Mouse (Mus musculus) liver, embryonic 12.5 days (tissue): ENCODE data around the gene Ddx49. TPM values are rescaled to one million over a fixed set of nuclear protein-coding genes. Genes with fewer than 3 reads are reported as not detected.

Experiments used
- ATAC-seq: fragments of 200-750 bp; cut with Nextera tagmentation; 2 replicates; pipeline ENCODE4 v1.8.0; 2017; ENCODE audit warnings: moderate number of reproducible peaks, mild to moderate bottlenecking, moderate library complexity
- H3K27ac ChIP-seq: fragments of 300-500 bp; sonication (generic); 2 replicates; pipeline ENCODE4 v1.5.1; 2016; ENCODE audit warnings: mild to moderate bottlenecking
- H3K27me3 ChIP-seq: fragments of 300-500 bp; sonication (generic); replicated peaks from 2 replicates; pipeline ENCODE4 v1.6.1; 2016; ENCODE audit warnings: mild to moderate bottlenecking, moderate library complexity
- H3K36me3 ChIP-seq: fragments of 300-500 bp; sonication (generic); 2 replicates; pipeline ENCODE4 v1.6.1; 2016; ENCODE audit warnings: mild to moderate bottlenecking, moderate library complexity
- H3K4me1 ChIP-seq: fragments of 300-500 bp; sonication (generic); 2 replicates; pipeline ENCODE4 v1.6.1; 2016
- H3K4me2 ChIP-seq: fragments of 300-500 bp; sonication (generic); 2 replicates; pipeline ENCODE4 v1.6.1; 2016; ENCODE audit warnings: mild to moderate bottlenecking, moderate library complexity
- H3K4me3 ChIP-seq: fragments of 300-500 bp; sonication (generic); 2 replicates; pipeline ENCODE4 v1.5.1; 2016; ENCODE audit warnings: mild to moderate bottlenecking, moderate library complexity
- H3K9ac ChIP-seq: fragments of 300-500 bp; sonication (generic); 2 replicates; pipeline ENCODE4 v1.6.1; 2016; ENCODE audit warnings: mild to moderate bottlenecking, moderate library complexity
- H3K9me3 ChIP-seq: fragments of 300-500 bp; sonication (generic); replicated peaks from 2 replicates; pipeline ENCODE4 v1.6.1; 2016; ENCODE audit warnings: mild to moderate bottlenecking, moderate library complexity
- WGBS: fragments of 180-500 bp; shearing (Covaris S2); methylation state at CpG from one replicate; pipeline ENCODE4 v1.1.7; 2016; ENCODE audit not compliant: insufficient replicate concordance; 5-methylcytosine and 5-hydroxymethylcytosine counted together
- polyA plus RNA-seq: library from polyadenylated mRNA; unstranded; fragments of >200 nt; fragmentation: Nextera tagmentation; extraction: Ambion mirVana; gene quantifications from 2 replicates; pipeline ENCODE4 v1.2.1, GENCODE M21; 2016

Ddx49 gene
- polyA plus RNA-seq: 37.0 and 40.0 TPM in 2 replicates

- Histone ChIP-seq H3K9me3 (no peaks in the 10 kb centered on the region), H3K27ac (peak within 1 kb of the TSS; percentile 72), H3K4me1 (peaks cover 38% of the 10 kb centered on the region), H3K27me3 (no peaks in the 10 kb centered on the region), H3K9ac (peak within 1 kb of the TSS; percentile 80), H3K36me3 (peaks cover 65% of the 10 kb centered on the region), H3K4me3 (peak within 1 kb of the TSS; percentile 79), H3K4me2 (peak within 1 kb of the TSS; percentile 87)
- WGBS: under 1% methylated on average over 40 of the region's 40 CpGs
- ATAC-seq: peak; percentile 89
These were observed at the start of gene Ddx49, which contains the start of gene Cope for GRCm38 (mm10) chr8:70302358-70302890. Ddx49 (minus strand) TSS chr8:70302489. Cope (plus strand) TSS chr8:70302518.

- H3K4me2 ChIP-seq: peak overlapping the region; percentile 96
- 10% methylated on average over 3 of the region's 3 CpGs for WGBS
- H3K9me3 ChIP-seq: no peaks in the 10 kb centered on the region
- peaks cover 89% of the 10 kb centered on the region for H3K4me1 ChIP-seq
- peak overlapping the region; percentile 95 for H3K4me3 ChIP-seq
- H3K9ac ChIP-seq: peak overlapping the region; percentile 98
- peaks cover 43% of the 10 kb centered on the region for H3K36me3 ChIP-seq
- peak overlapping the region; percentile 96 for H3K27ac ChIP-seq
- no peaks in the 10 kb centered on the region for H3K27me3 ChIP-seq
- ATAC-seq: no peak
These were observed 49.7 kb upstream of the Ddx49 start for GRCm38 (mm10) chr8:70352000-70352384.

GRCm38 (mm10) chr8:70351035-70351999, 49.0 kb upstream of the Ddx49 start:
- peak overlapping the region; percentile 98 for H3K9ac ChIP-seq
- peak overlapping the region; percentile 95 for H3K4me3 ChIP-seq
- ATAC-seq: no peak
- WGBS: 39% methylated on average over 15 of the region's 15 CpGs
- H3K27me3 ChIP-seq: no peaks in the 10 kb centered on the region
- peaks cover 50% of the 10 kb centered on the region for H3K36me3 ChIP-seq
- H3K27ac ChIP-seq: peak overlapping the region; percentile 96
- peak overlapping the region; percentile 96 for H3K4me2 ChIP-seq
- H3K9me3 ChIP-seq: no peaks in the 10 kb centered on the region
- H3K4me1 ChIP-seq: peaks cover 89% of the 10 kb centered on the region

DNA sequence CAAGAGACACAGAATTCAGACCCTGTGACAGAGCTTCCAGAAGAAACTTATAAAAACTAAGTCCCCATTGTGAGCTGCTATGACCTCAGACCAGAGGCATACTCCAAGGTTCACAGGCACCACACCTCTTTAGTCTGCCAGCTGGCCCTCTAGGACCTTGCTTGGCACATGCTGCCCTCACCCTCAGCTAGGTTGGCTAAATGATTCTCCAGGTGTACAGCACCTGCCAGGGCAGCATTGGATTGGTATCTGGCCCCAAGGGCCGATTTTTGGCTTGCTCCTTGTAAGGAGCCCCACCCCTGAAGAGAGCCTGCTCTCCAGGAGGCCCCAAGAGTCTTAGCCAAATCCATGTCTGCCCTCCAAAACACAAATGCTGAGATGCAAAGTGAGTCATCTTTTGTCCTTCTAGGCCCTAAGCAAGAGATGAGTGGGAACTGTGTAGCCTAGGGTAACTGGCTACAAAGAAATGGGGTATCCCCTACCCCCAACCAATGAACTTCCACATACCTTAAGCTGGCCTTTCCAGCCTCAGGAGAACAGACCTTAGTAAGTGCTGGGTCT, 45.7 kb upstream of the Ddx49 start:
- H3K9me3 ChIP-seq: no peaks in the 10 kb centered on the region
- WGBS: 48% methylated on average over 1 of the region's 1 CpGs
- peak overlapping the region; percentile 14; the same call in 1 of the 2 replicates for H3K9ac ChIP-seq
- H3K4me3 ChIP-seq: no peak overlapping the region
- H3K4me1 ChIP-seq: peaks cover 81% of the 10 kb centered on the region
- peak overlapping the region; percentile 42 for H3K27ac ChIP-seq
- peak overlapping the region; percentile 6; the same call in 1 of the 2 replicates for H3K4me2 ChIP-seq
- no peaks in the 10 kb centered on the region for H3K27me3 ChIP-seq
- ATAC-seq: no peak
- peaks cover 77% of the 10 kb centered on the region for H3K36me3 ChIP-seq

DNA sequence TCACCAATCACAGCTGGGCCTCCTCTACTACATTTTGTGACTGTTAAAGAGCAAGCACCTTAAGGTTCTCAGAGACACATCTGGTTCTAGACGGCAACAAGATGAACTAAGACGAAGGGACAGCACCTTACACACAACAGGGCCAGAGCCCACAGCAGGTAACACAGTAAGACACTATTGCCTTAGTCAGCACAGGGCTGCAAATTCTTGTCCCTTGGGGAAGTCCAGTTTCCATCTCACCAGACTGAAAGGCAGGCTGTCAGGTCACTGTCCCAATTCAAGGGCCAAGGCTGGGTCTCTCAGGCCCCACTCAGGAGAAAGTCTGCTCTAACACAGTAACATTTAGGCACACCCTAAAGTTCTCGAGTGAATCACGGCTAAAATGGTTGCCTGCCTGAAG, 45.2 kb upstream of the Ddx49 start:
- no peak overlapping the region for H3K4me3 ChIP-seq
- ATAC-seq: no peak
- peak overlapping the region; percentile 42; the same call in 1 of the 2 replicates for H3K27ac ChIP-seq
- no peak overlapping the region for H3K9ac ChIP-seq
- no peaks in the 10 kb centered on the region for H3K27me3 ChIP-seq
- peaks cover 82% of the 10 kb centered on the region for H3K36me3 ChIP-seq
- no peak overlapping the region for H3K4me2 ChIP-seq
- H3K9me3 ChIP-seq: no peaks in the 10 kb centered on the region
- 77% methylated on average over 4 of the region's 4 CpGs for WGBS
- peaks cover 81% of the 10 kb centered on the region for H3K4me1 ChIP-seq

DNA sequence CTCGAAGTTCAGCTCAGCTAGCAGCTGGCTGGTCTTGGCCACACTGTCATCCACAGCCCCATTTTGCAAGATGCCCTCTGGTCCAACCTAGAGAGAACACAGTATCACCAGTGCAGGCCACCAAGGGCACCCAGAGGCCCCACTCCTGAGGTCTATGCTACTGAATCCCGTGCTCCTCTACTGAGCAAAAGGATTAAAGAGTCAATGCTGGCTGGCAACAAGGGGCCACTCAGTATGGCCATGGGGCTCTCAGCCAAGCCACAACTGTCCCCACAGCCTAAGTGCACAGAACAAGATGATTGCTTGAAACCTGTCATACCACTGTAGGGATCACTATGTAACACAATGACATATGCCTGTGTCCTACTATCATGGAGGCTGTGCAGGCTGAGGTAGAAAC, 42.0 kb upstream of the Ddx49 start:
- peaks cover 51% of the 10 kb centered on the region for H3K4me1 ChIP-seq
- 80% methylated on average over 2 of the region's 2 CpGs for WGBS
- no peaks in the 10 kb centered on the region for H3K9me3 ChIP-seq
- H3K4me3 ChIP-seq: no peak overlapping the region
- no peak for ATAC-seq
- H3K27ac ChIP-seq: peak overlapping the region; percentile 49; the same call in 1 of the 2 replicates
- H3K4me2 ChIP-seq: no peak overlapping the region
- no peaks in the 10 kb centered on the region for H3K27me3 ChIP-seq
- H3K9ac ChIP-seq: no peak overlapping the region
- H3K36me3 ChIP-seq: peaks cover 93% of the 10 kb centered on the region

DNA sequence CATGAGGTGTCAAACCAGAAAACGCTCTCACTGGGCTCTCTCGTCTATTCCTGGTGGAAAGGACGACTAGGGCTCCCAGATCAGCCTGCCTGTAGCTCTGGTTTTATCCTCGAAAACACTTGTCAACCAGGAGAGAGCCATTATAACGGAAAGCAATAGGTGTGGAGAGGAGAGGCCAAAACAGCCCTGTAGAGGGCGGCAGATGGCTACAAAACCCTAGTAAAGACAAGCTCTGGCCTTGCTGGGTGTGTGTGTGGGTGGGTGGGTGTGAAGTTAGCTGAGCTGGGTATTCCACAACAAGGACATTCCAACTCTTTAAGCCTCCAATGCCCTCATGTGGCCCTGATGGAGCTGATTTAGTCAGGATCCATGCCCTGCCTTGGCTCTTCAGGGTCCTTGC, 41.4 kb upstream of the Ddx49 start:
- no peak for ATAC-seq
- Histone ChIP-seq H3K4me1 (peaks cover 45% of the 10 kb centered on the region), H3K9me3 (no peaks in the 10 kb centered on the region), H3K27ac (0 out of 2 replicates have a peak overlapping the region, but pooled peaks have one; percentile 5), H3K36me3 (peaks cover 93% of the 10 kb centered on the region), H3K27me3 (no peaks in the 10 kb centered on the region), H3K4me3 (no peak overlapping the region), H3K9ac (no peak overlapping the region), H3K4me2 (no peak overlapping the region)
- 64% methylated on average over 6 of the region's 6 CpGs for WGBS

- peaks cover 39% of the 10 kb centered on the region for H3K4me1 ChIP-seq
- H3K9ac ChIP-seq: no peak overlapping the region
- no peak overlapping the region for H3K27ac ChIP-seq
- no peak for ATAC-seq
- no peak overlapping the region for H3K4me3 ChIP-seq
- WGBS: 84% methylated on average over 7 of the region's 7 CpGs
- peaks cover 93% of the 10 kb centered on the region for H3K36me3 ChIP-seq
- no peaks in the 10 kb centered on the region for H3K9me3 ChIP-seq
- H3K27me3 ChIP-seq: no peaks in the 10 kb centered on the region
- H3K4me2 ChIP-seq: no peak overlapping the region
These were observed 40.8 kb upstream of the Ddx49 start for GRCm38 (mm10) chr8:70343076-70343475.

- Histone ChIP-seq H3K9ac (no peak overlapping the region), H3K4me1 (peaks cover 28% of the 10 kb centered on the region), H3K27me3 (no peaks in the 10 kb centered on the region), H3K4me3 (no peak overlapping the region), H3K9me3 (no peaks in the 10 kb centered on the region), H3K27ac (no peak overlapping the region), H3K36me3 (peaks cover 93% of the 10 kb centered on the region), H3K4me2 (no peak overlapping the region)
- 85% methylated on average over 14 of the region's 14 CpGs for WGBS
- ATAC-seq: no peak
These were observed 39.7 kb upstream of the Ddx49 start for GRCm38 (mm10) chr8:70342007-70342406.

- H3K9me3 ChIP-seq: no peaks in the 10 kb centered on the region
- peaks cover 93% of the 10 kb centered on the region for H3K36me3 ChIP-seq
- no peaks in the 10 kb centered on the region for H3K27me3 ChIP-seq
- H3K9ac ChIP-seq: no peak overlapping the region
- no peak overlapping the region; the same call in 1 of the 2 replicates for H3K27ac ChIP-seq
- peaks cover 15% of the 10 kb centered on the region for H3K4me1 ChIP-seq
- H3K4me3 ChIP-seq: no peak overlapping the region
- 88% methylated on average over 7 of the region's 7 CpGs for WGBS
- no peak for ATAC-seq
- no peak overlapping the region for H3K4me2 ChIP-seq
These were observed 38.4 kb upstream of the Ddx49 start for GRCm38 (mm10) chr8:70340659-70341058.

GRCm38 (mm10) chr8:70338931-70339330, 36.6 kb upstream of the Ddx49 start:
- H3K4me3 ChIP-seq: no peak overlapping the region
- peaks cover 100% of the 10 kb centered on the region for H3K36me3 ChIP-seq
- ATAC-seq: no peak
- H3K4me2 ChIP-seq: no peak overlapping the region
- H3K4me1 ChIP-seq: no peaks in the 10 kb centered on the region
- no peaks in the 10 kb centered on the region for H3K9me3 ChIP-seq
- H3K9ac ChIP-seq: no peak overlapping the region
- H3K27ac ChIP-seq: no peak overlapping the region
- WGBS: 88% methylated on average over 7 of the region's 7 CpGs
- no peaks in the 10 kb centered on the region for H3K27me3 ChIP-seq

DNA sequence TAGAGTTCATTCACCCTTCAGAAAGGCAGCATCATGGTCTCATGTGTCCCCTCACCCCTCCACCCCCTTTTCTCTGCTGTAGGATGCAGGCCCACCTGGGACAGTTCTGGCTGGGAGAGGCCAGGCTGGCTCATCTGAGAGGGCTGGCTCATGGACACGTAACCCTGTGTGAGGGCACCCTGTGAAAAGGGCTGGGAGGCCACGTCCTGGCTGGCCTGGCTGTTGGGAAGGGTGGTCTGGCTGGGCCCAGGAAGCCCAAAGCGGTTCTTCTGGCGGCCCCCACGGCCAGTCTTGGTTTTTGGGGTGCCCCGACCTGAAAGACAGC, 30.6 kb upstream of the Ddx49 start:
- peaks cover 18% of the 10 kb centered on the region for H3K27me3 ChIP-seq

More for the DNA sequence above, 30.6 kb upstream of the Ddx49 start:
- H3K4me2 ChIP-seq: no peak overlapping the region
- no peak overlapping the region for H3K9ac ChIP-seq
- no peak for ATAC-seq
- peaks cover 74% of the 10 kb centered on the region for H3K36me3 ChIP-seq
- H3K27ac ChIP-seq: no peak overlapping the region
- H3K4me3 ChIP-seq: no peak overlapping the region
- WGBS: 90% methylated on average over 6 of the region's 6 CpGs
- H3K4me1 ChIP-seq: peaks cover 46% of the 10 kb centered on the region
- H3K9me3 ChIP-seq: no peaks in the 10 kb centered on the region
